Mouse (Mus musculus): ENCODE measurements around the gene Stk33. TPM values are rescaled to one million over a fixed set of nuclear protein-coding genes. Genes with fewer than 3 reads are reported as not detected.
"Not testable (repeated sequence)": the region's sequence is repeated elsewhere in the genome, so short reads cannot be mapped to it uniquely, and the experiment has no call there.

Gene Stk33
- total RNA-seq, 2 experiments from 2014 or later = 0.64 to 1.2 TPM

DNA sequence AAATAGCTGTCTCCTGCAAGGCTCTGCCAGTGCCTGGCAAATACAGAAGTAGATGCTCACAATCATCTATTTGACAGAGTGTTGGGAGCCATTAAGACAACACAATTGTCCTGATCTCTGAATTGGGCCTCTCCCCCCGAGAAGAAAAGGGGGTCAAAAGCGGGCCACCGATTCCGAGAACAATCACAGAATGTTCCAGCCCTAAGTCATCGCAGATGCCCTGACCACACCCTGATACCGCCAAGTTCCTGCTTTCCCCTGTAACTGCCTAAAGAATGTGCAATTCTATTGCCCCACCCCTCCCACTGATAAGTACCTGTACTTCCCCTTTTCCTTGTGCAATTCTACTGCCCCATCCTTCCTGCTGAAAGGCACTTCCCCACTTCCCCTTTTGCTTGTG lies 65.3 kb downstream of the Stk33 start:
- intact Hi-C loops (cut with DNase I); DNase-seq (ENCODE audit: low spot score in 2 of 2): not testable (repeated sequence)

GRCm38 (mm10) chr7:109358435-109359187 lies 80.3 kb downstream of the Stk33 start:
- intact Hi-C loops (cut with DNase I) = no loop called here
- DNase-seq (ENCODE audit: low spot score in 2 of 2) = no peak

DNA sequence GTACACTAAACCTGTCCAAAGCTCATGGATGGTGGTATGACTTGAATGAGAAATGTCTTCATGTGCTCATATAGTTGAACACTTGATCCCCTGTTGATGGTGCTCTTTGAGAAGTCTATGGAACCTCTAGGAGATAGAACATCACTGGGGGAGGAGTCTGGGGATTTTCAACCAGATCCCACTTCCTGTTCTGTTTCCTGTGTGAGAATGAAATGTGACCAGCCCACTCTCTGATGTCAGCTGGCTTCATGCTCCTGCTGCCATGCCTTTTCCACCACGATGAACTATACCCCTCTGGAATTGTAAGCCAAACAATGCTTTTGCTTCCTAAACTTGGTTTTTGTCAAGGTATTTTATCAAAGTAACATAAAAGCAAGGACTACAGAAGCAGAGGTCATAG lies 81.0 kb downstream of the Stk33 start:
- no peak for DNase-seq (ENCODE audit: low spot score in 2 of 2)
- intact Hi-C loops (cut with DNase I) = no loop called here

- DNase-seq (ENCODE audit: low spot score in 2 of 2) = no peak
- intact Hi-C loops (cut with DNase I) = no loop called here
These were observed 91.6 kb downstream of the Stk33 start for GRCm38 (mm10) chr7:109347241-109347640.

- peak in 1 of 2 experiments; percentile 6 for DNase-seq (ENCODE audit: low spot score in 2 of 2)
- intact Hi-C loops (cut with DNase I) = no loop called here
These were observed 107.2 kb downstream of the Stk33 start for GRCm38 (mm10) chr7:109331722-109332121.

- intact Hi-C loops (cut with DNase I) = no loop called here
- no peak for DNase-seq (ENCODE audit: low spot score in 2 of 2)
These were observed 110.1 kb downstream of the Stk33 start for GRCm38 (mm10) chr7:109328772-109329171.

DNA sequence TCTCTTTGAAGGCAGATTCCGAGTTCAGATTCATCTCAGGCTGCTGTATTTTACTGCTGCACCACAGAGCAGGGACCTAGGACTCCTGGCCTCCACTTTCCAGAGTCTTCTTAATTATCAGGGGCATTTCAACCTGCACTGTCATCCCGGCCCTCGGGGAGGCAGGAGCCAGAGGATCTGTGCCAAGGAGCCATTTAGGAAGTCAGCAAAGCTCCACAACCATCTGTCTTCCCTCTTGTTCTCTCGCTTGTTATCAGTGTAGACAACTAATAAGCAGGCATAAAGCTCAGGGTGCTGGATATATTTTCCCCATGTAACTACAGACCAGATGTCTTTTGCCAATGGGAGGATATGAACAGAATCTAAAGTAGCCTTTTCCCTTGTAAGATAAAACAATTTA lies 112.1 kb downstream of the Stk33 start:
- no peak for DNase-seq (ENCODE audit: low spot score in 2 of 2)
- intact Hi-C loops (cut with DNase I) = no loop called here

DNA sequence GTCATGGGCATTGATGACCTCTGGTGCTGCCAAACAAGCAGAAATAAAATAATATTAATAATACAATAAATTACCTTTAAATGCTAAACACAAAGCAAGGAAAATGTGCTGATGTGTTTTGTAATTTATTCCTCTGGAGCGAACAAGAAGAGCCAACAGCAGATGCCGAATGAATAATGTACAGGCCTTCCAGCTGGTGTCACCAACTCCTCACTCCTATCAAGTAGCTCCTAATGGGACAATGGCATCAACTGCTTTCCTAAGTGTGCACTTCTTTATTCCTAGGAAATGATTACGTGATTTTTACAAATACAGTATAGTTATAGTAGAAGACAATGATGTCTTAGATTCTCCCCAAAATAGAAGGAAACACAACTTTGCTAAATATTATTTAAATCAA lies 113.2 kb downstream of the Stk33 start:
- intact Hi-C loops (cut with DNase I) = no loop called here

GRCm38 (mm10) chr7:109325169-109325568 lies 113.7 kb downstream of the Stk33 start:
- intact Hi-C loops (cut with DNase I) = no loop called here
- DNase-seq (ENCODE audit: low spot score in 2 of 2) = no peak

More for the DNA sequence above, 113.2 kb downstream of the Stk33 start:
- DNase-seq (ENCODE audit: low spot score in 2 of 2) = no peak

DNA sequence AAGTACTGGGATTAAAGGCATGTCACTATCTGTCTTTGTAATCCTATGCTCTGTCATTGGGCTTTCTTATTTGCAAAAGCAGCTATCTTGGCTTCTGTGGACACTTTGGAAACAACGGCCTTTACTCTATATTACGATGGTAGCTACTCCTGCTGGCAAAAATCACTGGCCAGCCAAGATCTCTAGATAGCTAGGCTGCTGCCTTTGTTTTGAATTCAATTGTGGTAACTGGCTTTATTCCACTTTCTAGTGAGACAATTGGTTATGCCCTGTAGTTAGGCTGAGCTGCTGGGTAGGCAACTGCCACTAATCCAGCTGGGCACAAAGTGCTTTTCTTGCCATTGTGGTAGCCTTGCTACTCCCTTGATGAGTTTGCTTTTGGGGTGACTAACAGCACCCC lies 129.4 kb downstream of the Stk33 start:
- DNase-seq (ENCODE audit: low spot score in 2 of 2) = no peak

GRCm38 (mm10) chr7:109295807-109296206 lies 143.1 kb downstream of the Stk33 start:
- intact Hi-C loops (cut with DNase I) = no loop called here
- no peak for DNase-seq (ENCODE audit: low spot score in 2 of 2)

More for the DNA sequence above, 129.4 kb downstream of the Stk33 start:
- intact Hi-C loops (cut with DNase I) = no loop called here

- intact Hi-C loops (cut with DNase I) = no loop called here
- DNase-seq (ENCODE audit: low spot score in 2 of 2) = no peak
These were observed 143.5 kb downstream of the Stk33 start for GRCm38 (mm10) chr7:109295351-109295750.

DNA sequence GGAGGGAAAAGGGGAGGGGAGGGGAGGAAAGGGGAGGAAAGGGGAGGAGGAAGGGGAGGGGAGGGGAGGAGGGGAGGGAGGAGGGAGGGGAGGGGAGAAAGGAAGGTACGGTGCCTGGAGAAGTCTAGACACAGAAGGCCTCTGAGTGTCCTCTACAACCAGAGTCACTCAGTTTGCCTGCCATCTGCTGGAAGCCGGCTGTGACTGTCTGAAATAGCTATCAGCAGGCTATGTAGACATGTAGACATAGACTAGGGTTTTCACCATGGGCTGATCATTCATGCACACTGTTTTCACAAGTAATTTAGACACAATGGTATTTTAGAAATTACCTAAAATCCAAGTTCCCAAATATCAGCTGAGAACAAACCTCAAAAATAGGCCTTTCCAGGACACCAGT lies 148.4 kb downstream of the Stk33 start:
- DNase-seq (ENCODE audit: low spot score in 2 of 2) = no peak

DNA sequence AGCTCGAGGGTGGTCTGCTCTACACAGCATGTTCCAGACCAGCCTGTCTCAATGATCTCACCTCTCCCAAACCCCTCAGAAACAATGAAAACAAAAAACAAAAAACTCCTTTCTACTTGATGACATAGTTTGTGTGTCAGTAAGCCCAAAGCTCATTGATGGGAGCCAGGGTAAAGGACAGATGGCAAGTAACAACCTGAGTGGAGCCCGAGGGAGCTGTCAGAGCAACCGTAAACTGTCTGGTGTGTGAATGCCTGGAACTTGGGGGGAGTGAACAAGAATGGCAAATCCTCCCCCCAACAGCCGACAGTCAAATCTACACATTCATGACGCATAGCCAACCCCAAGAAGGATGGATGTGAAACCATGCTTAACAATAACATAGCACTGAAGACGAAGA lies 149.8 kb downstream of the Stk33 start:
- intact Hi-C loops (cut with DNase I) = no loop called here
- no peak for DNase-seq (ENCODE audit: low spot score in 2 of 2)

More for the DNA sequence above, 148.4 kb downstream of the Stk33 start:
- intact Hi-C loops (cut with DNase I) = no loop called here

DNA sequence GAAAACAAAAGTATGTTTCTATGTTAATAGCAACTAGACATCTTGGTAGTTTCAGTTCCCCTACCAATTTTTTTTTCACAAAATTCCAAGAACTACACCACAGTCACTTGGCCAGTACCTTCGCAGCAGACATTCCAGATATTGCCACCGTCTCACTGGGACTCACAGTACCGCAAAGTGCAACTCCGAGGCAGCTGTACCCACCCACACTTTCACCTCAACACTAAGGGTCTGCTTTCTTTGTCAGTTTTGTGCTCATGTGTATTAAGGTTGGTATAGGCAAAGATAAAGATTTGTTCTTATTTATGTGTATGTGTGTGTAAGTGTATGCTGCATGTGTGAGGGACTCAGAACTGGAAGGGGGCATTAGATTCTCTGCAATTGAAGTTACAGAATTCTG lies 156.8 kb downstream of the Stk33 start:
- intact Hi-C loops (cut with DNase I) = no loop called here
- no peak for DNase-seq (ENCODE audit: low spot score in 2 of 2)

DNA sequence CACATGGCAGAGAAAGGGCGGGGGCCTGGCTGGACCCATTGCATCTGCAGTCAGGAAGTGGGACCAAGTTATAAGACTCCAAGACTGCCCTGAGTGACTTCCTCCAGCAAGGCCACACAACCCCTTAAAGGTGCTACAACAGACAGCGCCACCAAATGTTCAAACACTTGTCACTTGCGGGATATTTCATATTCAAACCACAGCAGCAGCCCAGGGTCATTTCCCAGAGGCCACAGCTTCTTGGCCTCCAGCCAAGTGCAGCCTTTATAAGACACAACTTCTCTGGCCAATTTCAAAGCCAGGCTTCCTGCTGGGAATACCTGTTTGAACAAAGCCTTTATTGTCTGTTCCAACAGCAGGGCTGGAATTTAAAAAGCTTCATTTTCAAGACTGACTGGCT lies 162.3 kb downstream of the Stk33 start:
- intact Hi-C loops (cut with DNase I) = no loop called here
- DNase-seq (ENCODE audit: low spot score in 2 of 2) = no peak

- no peak for DNase-seq (ENCODE audit: low spot score in 2 of 2)
- intact Hi-C loops (cut with DNase I) = no loop called here
These were observed 163.0 kb downstream of the Stk33 start for GRCm38 (mm10) chr7:109275901-109276300.

GRCm38 (mm10) chr7:109275151-109275550 lies 163.7 kb downstream of the Stk33 start:
- DNase-seq (ENCODE audit: low spot score in 2 of 2) = no peak
- intact Hi-C loops (cut with DNase I) = no loop called here

- DNase-seq (ENCODE audit: low spot score in 2 of 2) = no peak
- intact Hi-C loops (cut with DNase I) = no loop called here
These were observed 164.6 kb downstream of the Stk33 start for GRCm38 (mm10) chr7:109274289-109274688.

GRCm38 (mm10) chr7:109269046-109269445 lies 169.8 kb downstream of the Stk33 start:
- intact Hi-C loops (cut with DNase I) = no loop called here
- peak; percentile 11 to 19 for DNase-seq (ENCODE audit: low spot score in 2 of 2)

DNA sequence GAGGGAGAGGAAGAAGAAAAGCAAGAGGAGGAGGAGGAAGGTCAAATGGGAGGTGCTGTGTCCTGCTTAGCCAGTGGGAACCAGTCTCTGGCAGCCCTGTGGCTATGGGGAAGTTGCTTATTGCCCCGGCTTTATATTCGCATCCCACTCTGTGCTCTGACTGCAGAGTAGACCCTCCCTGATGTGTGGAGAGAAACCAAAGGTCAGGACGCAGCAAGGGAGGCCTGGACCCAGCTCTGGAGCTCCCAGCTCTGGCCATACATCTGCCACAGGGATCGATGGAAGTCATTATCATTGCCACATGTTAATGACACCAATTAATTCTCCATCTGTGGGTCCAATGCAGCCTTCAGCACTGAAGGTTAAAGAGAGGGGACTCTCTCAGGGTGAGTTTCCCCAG lies 171.5 kb downstream of the Stk33 start:
- no peak for DNase-seq (ENCODE audit: low spot score in 2 of 2)
- intact Hi-C loops (cut with DNase I) = no loop called here

DNA sequence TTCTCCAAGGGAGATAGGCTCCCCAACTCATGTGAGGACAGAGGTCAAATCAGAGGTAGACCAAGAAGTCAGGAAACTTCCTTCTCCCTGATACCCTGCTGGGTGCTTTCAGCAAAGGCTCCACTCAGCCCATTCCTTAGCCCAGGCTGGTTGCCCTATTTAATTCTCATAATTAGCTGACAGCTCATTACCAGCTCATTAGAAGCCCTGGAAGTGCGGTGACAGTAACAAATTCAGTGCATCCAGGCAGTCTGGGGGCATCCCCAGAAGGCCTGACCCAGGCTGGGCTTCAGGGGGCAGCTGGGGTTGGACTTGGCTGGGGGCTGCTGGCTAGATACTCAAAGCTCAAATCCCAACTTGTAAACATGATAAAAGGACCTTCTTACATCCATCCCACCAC lies 172.7 kb downstream of the Stk33 start:
- DNase-seq (ENCODE audit: low spot score in 2 of 2) = no peak
- intact Hi-C loops (cut with DNase I) = no loop called here
